Mouse (Mus musculus): Measurements from ENCODE around the gene Atxn1.

Gene Atxn1

DNA sequence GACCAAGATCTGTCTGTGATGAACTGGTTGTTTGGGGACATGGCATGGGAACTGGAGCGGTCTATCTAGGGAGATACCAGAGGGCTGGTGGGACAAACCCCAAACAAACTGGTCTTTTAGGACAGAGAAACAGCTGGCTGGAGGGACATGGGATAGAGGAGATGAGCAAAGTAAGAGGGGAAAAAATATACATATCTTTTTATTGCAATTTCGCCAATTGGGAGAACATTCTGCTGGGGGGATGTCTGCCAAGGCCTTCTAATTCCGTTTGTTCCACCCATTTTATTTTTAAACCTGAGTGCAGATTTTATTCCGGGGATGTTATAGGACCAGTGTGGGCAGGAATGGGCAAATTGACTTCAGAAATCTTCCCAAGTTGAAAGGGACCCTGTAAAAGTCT, 305.0 kb downstream of the Atxn1 start:
- DNase-seq = no peak

DNA sequence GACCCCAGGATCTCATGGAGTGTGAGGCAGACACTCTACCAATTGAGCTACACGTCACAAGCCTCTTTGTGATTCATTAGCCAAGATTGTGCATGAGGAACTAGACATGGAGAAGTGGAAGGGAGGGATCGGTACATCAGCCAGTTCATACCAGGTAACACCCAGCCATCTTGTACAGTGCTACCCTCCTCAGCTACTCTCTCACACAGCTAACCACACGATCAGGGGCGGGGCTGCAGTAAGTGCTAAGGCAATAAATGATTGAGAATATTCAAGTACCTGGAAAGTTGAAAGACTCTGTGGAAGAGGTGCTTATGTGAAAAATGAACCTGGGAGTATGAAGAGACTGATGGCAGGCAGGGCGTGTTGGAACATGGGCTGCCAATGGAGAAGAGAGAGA, 306.5 kb downstream of the Atxn1 start:
- DNase-seq = no peak

DNA sequence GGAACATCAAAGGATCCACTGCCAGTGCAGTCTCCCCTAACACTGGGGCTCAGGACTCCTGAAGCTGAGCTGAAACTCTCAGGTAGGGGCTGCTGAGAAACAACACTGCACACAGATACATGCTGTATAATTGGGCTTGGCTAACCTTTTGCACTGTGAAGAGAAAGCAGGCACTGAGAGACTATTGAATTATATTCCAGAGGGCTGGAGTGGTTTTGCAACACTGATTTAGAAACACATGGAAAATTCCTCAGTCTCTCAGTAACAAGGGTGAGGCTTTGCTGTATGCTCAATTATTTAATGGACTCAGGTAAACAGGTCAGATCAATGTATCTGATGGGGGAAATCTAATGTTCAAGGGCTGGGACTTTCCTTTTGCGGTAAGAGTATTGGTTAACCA, 307.6 kb downstream of the Atxn1 start:
- DNase-seq = no peak

DNA sequence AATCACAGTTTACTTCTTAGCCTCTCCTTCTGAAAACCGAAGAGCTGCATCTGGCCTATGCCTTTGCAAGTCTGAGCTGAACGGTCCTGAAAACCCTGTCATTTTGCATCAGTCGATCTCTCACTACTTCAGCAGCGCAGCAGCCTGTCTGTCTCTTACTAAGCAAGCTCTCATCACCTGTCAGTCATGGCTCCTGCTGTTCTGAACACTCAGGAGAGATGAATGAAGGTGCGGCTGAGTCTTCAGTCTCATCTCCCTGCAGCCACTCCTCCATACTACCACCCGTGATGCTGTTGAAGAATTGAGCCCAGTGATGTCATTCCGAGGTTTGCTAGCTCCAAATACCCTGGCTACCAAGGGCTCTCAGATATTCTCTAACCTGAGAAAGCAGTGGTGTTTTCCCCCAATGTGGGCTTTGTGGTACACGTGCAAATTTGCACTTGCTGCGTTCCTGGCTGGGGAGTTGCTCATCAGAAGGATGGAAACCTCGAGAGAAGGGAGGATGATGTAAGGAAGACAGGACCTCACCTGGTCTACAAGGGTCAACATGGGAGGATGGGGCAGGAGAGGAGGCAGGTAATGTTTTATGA, 313.1 kb downstream of the Atxn1 start:
- DNase-seq = no peak

DNA sequence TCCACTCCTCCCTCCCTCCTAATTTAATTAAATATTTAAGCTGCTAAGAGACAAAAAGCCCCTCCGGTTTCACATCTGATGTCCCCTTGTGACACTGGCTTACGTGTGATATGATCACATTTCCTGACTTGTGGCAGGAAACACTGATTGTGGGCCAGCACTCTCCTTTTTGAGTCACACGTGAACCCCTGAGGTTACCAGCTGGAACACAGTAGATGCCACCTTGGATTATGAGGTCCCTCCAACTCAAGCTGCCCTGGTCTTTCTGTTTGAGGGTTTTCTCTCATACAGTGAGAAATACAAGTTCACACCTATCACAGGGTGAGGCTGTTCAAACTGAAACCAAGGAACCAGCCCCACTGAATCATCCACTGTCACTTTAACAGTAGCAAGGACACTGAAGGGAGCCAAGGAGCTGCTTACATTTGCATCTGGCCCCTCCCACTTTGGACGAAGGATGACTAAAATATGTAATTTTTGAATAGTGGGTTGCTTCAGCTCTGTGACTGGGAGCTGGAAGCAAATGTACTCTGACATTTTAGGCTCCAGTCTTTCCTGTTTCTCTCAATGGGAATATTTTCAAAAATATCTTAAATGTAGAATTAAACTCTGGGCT, 315.5 kb downstream of the Atxn1 start:
- DNase-seq = no peak

DNA sequence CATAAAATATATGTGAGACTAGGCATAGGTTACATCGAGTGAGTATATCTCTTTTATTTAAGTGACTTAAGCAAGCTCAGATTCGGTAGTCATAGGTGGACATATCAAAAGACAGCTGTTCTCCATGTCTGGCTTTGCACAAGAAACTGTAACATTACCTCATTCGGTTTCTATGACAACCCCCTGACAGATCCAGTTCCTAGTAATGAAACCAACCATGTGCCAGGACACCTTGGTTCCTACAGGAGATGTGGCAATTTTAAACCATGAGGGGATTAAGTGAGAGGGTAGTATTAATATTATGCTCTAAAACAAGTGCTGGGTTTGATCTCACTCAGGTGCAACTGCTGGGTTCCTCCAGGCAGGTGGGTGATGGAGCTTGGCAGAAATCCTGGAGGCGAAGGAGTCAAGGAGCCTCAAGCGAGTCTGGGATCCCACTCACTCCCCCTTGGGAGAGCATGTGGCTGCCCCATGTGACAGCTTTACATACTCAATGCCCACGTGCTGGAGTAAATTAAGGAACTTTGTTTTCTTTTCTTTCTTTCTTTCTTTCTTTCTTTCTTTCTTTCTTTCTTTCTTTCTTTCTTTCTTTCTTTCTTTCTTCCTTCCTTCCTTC, 320.9 kb downstream of the Atxn1 start:
- no peak for DNase-seq

DNA sequence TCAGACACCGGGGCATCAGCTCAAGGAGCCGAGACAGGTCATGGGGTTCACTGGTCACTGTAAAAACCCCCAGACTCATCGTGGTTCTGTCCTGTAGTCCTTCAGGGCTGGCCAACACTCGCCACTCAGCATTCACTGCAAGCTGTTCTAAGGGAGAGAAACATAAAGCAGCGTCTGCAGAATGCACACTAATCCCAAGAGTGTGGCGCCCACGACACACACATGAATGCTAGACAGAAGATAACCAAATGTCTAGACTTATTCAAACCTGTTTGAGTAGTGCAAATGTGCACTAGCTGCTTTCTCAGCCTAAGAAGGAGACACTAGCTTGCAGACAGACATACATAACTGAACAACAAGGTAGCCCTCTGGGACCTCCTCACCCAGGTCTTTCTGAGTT, 321.9 kb downstream of the Atxn1 start:
- DNase-seq = no peak

DNA sequence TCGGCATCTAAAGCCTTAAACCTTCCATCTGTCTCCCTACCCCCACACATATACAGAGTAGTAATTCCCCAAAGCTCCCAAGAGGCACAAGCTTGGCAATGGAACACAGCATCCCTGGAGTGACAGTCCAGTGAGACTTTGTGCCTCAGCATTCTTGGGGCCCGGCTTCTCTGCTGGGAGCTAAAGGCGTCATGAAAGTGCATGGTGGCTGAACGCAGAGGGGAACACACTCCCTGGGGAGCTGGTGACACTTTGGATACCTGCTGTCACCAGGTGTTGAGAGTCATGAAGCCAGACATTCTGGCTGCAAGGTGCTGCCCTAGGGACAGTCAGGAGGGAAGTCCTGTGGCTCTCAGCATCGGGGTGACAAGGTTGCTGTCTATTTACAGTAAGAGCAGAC, 324.4 kb downstream of the Atxn1 start:
- no peak for DNase-seq

DNA sequence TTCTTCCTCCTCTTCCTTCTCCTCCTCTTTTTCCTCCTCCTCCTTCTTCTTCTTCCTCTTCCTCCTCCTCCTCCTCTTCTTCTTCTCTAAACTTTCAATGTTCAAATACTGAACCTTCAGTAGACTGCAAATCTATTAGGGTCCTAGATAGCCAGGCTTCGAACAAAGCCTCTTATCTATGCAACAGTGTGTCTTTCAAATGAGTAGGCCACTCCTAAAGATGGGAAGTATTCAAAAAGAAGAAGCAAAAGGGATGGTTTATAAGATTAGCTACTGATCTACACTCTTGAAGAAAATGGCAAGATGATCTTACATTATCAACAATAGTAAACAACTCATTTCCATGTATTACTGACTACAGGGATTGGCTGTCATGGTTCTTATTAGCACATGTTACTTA, 326.5 kb downstream of the Atxn1 start:
- DNase-seq = no peak

DNA sequence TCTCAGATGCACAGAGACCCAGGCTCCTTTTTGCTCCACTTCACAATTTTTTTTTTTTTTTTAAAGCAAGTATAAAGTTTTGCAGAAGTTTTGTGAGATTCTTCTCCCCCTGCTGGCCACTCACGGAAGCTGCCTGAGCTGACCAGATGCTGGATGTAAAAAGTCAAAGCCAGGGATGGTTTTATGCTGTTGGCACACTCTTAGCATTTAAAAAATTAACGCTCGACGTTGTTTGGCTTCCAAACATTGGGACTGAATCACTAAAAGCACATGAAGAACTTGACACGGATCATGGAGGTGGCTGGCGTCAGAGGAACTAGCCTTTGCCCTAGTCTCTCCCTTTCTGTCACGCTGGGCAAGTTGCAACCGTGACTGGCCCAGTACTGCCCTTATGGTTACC, 327.5 kb downstream of the Atxn1 start:
- DNase-seq = peak; percentile 66

DNA sequence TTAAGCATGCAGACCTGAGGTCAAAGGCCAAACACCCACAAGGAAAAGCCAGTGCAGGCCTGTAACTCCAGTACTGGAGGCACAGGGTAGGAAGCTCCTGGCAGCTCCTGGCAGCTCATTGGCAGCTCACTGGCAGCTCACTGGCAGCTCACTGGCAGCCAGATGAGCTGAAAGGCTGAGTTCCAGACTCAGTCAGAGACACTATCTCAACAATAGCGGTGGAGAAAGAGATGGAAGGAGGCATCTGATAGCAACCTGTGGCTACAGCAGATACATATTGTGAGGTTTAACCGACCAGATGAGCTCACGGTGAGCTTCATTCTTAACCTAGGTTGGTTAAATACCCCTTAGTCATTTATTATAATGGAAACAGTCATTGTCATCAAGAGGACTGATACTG, 328.4 kb downstream of the Atxn1 start:
- DNase-seq = no peak

DNA sequence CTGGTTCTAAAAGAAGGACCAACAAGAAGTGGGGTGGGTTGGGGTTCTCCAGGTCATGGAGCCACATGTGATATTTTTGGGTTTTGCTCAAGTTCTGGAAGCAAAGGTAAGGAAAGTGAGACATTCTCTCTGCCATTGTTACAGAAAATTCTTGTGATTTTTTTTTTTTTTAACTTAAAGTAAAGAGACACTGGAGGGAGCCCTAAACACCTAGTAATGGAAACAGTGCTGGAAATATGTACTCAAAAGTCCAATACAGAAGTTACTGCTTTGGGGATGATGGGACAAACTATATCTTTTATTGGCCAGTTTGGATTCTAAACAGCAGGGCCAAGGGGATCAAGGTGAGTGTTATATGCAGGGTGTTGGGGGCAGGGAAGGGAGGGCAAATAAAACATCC, 330.9 kb downstream of the Atxn1 start:
- DNase-seq = no peak

DNA sequence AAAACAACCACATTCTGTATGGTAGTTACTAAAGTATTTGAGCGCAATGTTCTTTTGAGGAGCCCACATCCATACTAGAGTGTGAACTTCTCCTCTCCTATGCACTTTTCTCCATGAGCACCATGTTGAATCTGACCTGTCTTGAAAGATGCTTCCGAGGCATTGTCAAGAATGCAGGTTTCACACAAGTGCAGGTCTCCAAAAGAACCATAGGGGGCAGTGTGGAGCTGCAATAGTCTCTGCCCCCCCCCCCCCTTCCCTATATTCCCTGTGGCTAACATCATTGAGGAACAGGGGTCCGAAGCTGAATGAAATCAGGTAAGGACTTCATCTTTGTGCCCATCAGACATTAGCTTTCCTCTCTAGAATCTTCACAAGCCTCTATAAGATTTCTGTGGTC, 332.7 kb downstream of the Atxn1 start:
- DNase-seq = no peak

DNA sequence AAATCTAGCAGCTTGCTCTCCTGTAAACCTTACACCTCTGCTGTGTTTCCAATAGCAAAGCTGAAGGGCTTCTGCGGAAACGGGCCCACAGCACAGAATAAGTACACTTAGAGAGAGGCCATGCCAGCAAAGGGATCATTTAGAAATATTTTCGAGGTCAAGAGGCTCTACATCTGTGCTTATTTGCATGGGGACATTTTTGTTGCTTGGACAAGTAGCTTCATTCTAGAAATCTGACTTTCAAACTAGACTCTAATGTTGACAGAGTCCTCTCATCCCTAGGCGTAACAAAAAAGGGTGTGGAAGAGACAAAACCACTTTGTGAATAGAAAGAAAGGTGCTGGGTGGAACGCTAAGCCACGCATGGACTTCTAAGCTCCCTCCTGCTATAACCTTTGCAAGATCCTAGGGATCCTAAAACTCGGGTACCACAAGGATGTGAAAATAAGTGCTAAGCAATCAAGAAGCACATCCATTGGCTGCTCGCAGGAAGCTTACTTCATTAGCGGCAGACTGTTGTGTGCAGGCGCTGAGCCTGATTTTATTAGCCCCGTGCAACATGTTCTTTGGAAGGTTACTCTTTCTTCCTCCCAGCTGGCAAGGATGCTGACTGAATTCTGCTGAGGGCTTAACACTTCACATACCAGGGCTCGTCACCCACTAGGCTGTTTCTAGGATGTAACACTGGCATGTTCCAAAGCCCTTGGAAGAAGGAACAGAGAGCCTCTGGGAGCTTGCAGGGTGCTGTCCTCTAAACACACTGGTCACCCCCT, 334.1 kb downstream of the Atxn1 start:
- DNase-seq = no peak

DNA sequence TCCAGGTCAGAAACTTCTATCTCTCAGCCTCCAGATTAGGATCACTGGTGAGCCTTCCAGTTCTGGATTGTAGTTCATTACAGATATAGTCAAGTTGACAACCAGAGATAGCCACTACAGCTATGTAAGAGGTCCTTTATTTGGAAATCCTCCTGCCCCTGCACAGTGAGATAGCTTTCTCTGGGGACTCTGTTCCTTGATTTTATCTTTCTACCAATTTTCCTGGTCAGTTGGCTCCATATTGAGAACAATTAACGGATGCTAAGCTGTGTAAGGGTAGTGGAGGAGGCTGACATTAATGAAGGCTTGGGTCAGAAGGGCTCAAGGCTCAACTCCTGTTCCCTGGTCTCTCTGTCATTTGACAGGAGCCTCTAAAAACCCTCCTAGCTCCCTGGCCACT, 335.1 kb downstream of the Atxn1 start:
- DNase-seq = no peak

DNA sequence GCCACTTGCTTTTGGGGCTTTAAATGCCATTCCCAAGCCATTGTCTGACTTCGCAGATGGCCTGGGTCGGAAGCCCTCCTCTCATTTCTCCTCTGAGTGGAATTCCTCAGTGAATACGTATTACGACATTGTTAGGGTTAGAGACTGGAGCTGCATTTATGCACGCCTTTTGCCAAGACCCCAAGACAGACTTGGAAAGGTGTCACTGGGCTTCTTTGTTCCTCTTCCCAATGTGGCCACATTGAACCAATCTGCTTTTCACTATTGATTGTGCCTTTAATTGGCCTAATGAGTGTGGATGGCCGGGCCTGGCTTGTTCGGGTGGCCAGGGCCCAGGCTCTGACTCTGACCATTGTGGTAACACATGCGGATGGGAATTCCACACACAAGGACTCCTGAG, 336.5 kb downstream of the Atxn1 start:
- no peak for DNase-seq

DNA sequence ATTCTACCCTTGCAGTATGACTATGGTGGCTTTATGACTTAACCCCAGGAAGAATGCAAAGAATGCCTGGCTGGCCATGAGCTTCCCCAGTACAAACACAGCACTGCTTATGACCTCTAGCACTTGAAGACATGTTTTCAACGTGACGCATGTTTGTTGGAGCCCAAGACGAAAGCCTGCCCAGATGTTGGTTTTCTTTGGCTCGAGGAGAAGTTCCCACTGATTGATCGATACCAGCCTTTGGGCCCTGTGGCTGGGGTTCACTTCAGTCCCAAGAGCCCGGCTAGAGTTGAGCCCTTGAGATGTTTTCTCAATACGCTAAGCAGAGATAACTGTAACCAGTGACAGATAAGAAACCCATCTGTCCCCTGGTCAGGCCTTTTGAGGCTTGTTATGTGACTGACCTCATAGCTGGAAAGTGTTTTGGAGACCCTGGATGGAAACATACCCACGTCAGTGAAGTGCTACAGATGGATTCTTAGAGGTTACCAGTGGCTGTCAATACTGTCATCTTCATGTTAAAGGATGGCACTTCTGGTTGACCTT, 337.5 kb downstream of the Atxn1 start:
- DNase-seq = peak; percentile 46

DNA sequence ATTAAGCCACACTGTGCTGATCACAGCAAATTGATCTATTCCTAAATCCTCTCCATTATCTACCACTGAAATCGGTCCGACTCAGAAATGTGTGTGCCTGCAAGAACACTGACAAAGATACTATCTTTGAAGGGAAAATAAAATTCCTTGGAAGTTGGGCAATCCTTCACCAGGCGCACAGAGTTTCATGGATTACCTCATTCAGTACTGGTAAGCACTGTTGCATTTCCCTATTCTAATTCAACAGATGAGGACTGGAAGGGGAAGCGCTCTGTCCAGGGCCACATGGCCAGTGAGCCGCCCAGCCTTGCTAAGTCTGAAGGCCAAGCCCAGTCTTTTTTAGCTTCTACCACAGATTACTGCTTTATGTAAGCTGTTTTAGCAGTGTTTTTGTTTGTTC, 339.1 kb downstream of the Atxn1 start:
- no peak for DNase-seq

DNA sequence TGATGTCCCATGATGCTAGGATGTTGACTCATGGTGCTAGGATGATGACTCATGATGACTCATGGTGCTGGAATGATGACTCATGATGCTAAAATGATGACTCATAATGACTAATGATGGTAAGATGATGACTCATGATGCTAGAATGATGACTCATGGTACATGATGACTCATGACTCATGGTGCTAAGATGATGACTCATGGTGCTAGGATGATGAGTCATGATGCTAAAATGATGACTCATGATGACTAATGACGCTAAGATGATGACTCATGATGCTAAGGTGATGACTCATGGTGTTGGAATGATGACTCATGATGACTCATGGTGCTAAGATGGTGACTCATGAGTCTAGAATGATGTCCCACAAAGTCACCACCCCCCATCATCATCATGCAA, 341.0 kb downstream of the Atxn1 start:
- DNase-seq = no peak

DNA sequence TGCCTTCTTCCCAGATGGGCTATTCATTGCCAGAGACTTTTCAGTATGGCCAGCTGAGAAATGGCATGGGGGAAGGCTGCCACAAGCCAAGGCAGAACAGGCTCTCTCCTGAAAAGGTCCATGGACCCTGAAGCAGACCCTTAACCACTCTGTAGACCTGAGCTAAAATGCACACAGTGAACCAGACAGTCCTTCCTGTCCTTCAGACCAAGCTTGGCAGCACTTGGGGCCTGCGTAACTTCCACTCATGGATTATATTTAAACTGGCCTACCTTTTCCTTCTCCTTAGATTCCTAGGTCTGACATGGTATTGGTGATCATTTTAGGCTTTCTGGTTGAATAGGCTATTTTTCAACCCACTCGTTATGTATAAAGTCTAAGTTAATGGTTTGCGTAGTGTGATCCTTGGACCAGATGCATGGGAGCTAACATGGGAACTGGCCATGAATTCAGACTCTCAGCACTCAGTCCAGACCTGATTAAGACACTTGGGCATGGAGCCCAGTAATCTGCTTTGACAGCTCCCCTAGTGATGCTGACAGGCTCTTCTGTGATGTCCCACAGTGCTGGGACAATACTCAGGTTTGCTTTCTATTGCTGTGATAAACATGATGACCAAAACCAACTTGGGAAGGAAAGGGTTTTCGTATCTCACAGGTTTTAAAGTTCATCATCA, 341.8 kb downstream of the Atxn1 start:
- DNase-seq = peak; percentile 49

DNA sequence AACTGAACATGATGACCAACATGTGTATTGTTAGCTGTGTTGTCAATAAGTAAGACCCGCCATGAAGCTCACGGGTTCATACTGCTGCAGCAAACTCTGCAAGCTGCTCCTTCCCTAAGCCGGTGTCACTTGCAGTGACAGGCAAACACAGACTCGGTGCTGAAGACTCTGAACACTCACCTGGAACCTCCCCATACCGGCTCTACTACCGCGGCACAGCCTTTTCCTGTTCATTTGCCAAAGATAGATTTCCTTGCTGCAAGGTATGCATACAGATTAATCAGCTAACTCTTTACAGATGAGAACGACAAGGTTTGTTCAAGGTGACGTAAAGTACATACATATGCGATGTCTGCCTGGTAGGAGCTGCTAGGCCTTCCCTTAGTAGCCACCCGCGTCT, 344.1 kb downstream of the Atxn1 start:
- DNase-seq = no peak

DNA sequence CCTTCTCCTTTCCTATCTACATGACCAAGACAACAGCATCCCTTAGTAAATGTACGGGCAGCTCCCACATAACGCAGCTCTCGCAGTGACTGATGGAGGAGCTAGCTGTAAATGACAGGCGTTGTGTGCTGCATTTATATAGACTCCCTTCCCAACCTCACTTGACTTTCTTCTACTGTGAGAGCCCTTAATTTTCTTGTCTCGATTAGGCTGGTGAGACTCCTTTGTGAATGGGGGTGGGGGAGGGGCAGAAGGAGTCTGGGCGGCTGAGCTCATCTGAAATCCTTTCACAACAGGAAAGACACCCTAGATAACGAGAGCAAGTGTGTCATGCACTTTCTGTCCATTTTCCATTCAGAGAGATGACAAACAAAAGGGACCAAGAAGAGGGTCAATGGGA, 344.5 kb downstream of the Atxn1 start:
- DNase-seq = no peak

DNA sequence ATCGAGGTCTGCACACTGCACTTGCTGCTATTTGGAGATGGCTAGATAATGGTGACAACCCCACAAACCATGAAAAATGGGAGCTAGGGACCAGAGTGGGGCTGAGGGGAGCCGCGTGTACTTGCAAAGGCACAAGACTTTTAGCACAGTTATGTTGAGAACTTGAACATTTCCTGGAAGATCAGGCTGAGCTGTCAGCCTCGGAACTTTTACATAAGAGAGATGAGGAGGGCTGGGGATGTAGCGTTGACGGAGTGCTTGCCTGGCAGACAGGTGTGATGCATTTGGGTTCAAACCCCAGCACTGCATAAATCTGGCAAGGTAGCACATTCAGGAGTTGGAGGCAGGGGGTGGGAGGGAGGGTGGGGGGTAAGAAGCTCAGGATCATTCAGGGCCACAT, 346.8 kb downstream of the Atxn1 start:
- DNase-seq = no peak
